Mouse (Mus musculus) forebrain, embryonic 14.5 days (tissue): ENCODE results near the gene Ube2z. TPM values are rescaled to one million over a fixed set of nuclear protein-coding genes. Genes with fewer than 3 reads are reported as not detected.
A peak's percentile ranks its signal among the peaks of the same experiment; 100 is the strongest.

Source experiments
- ATAC-seq: fragments of 200-750 bp; cut with Nextera tagmentation; 2 replicates; pipeline ENCODE4 v1.8.0; 2017; ENCODE audit warnings: mild to moderate bottlenecking, moderate library complexity
- DNase-seq: peaks from one replicate; pipeline ENCODE4 v3.0.0-alpha.2; 2015; ENCODE audit warnings: low spot score
- H3K27ac ChIP-seq: fragments of 300-500 bp; sonication (generic); 2 replicates; pipeline ENCODE4 v1.5.1; 2014; ENCODE audit warnings: low read depth, mild to moderate bottlenecking, control low read depth, low read length, moderate library complexity
- H3K27me3 ChIP-seq: fragments of 300-500 bp; sonication (generic); replicated peaks from 2 replicates; pipeline ENCODE4 v1.6.1; 2014; ENCODE audit warnings: low read length, control low read depth, mixed read lengths; ENCODE audit not compliant: control insufficient read depth, insufficient read depth
- H3K36me3 ChIP-seq: fragments of 300-500 bp; sonication (generic); 2 replicates; pipeline ENCODE4 v1.6.1; 2014; ENCODE audit warnings: low read length, control low read depth; ENCODE audit not compliant: control insufficient read depth, insufficient read depth
- H3K4me1 ChIP-seq: fragments of 300-500 bp; sonication (generic); 2 replicates; pipeline ENCODE4 v1.6.1; 2014; ENCODE audit warnings: antibody characterized with exemption, low read length, control low read depth; ENCODE audit not compliant: control insufficient read depth, insufficient read depth
- H3K4me2 ChIP-seq: fragments of 300-500 bp; sonication (generic); 2 replicates; pipeline ENCODE4 v1.6.1; 2014; ENCODE audit warnings: mild to moderate bottlenecking, control low read depth, low read length
- H3K4me3 ChIP-seq: fragments of 300-500 bp; sonication (generic); 2 replicates; pipeline ENCODE4 v1.5.1; 2014; ENCODE audit warnings: low read depth, low read length, control low read depth
- H3K9ac ChIP-seq: fragments of 300-500 bp; sonication (generic); 2 replicates; pipeline ENCODE4 v1.6.1; 2014; ENCODE audit warnings: mild to moderate bottlenecking, low read length, control low read depth, moderate library complexity
- H3K9me3 ChIP-seq: fragments of 300-500 bp; sonication (generic); replicated peaks from 2 replicates; pipeline ENCODE4 v1.6.1; 2016; ENCODE audit warnings: low read length, control low read depth, mixed read lengths; ENCODE audit not compliant: control insufficient read depth
- WGBS: fragments of 180-500 bp; shearing (Covaris S2); extraction: QIAGEN DNeasy Blood & Tissue Kit; methylation state at CpG from one replicate; pipeline ENCODE4 v1.1.7; 2014; 5-methylcytosine and 5-hydroxymethylcytosine counted together
- polyA plus RNA-seq: library from polyadenylated mRNA; unstranded; fragments of >200 nt; fragmentation: Nextera tagmentation; extraction: Ambion mirVana; gene quantifications from 2 replicates; pipeline ENCODE4 v1.2.1, GENCODE M21; 2014

The Ube2z gene
- polyA plus RNA-seq, 1 experiment from 2014 or later, result 24.9 TPM

GRCm38 (mm10) chr11:96028130-96028529 lies 37.1 kb downstream of the Ube2z start:
- ATAC-seq, result no peak
- H3K4me2 ChIP-seq, result no peak overlapping the region
- no peak overlapping the region for H3K27ac ChIP-seq
- 63% methylated on average over 5 of the region's 5 CpGs for WGBS
- H3K27me3 ChIP-seq, result no peaks in the 10 kb centered on the region
- no peak overlapping the region for H3K4me3 ChIP-seq
- H3K36me3 ChIP-seq, result no peaks in the 10 kb centered on the region
- DNase-seq, result no peak
- no peak overlapping the region for H3K9ac ChIP-seq
- no peaks in the 10 kb centered on the region for H3K9me3 ChIP-seq
- H3K4me1 ChIP-seq, result no peaks in the 10 kb centered on the region

- 74% methylated on average over 4 of the region's 4 CpGs for WGBS
- Histone ChIP-seq H3K4me3 (no peak overlapping the region), H3K4me1 (no peaks in the 10 kb centered on the region), H3K36me3 (no peaks in the 10 kb centered on the region), H3K9me3 (no peaks in the 10 kb centered on the region), H3K27ac (no peak overlapping the region), H3K27me3 (no peaks in the 10 kb centered on the region), H3K4me2 (no peak overlapping the region), H3K9ac (no peak overlapping the region)
- no peak for ATAC-seq
- no peak for DNase-seq
These were observed 44.6 kb downstream of the Ube2z start for GRCm38 (mm10) chr11:96020622-96021021.

GRCm38 (mm10) chr11:96017941-96018351 lies 47.2 kb downstream of the Ube2z start:
- H3K4me1 ChIP-seq, result no peaks in the 10 kb centered on the region
- H3K9me3 ChIP-seq, result no peaks in the 10 kb centered on the region
- ATAC-seq (no peak), DNase-seq (no peak)
- H3K27me3 ChIP-seq, result no peaks in the 10 kb centered on the region
- H3K9ac ChIP-seq, result no peak overlapping the region
- WGBS, result 12% methylated on average over 9 of the region's 9 CpGs
- no peak overlapping the region for H3K27ac ChIP-seq
- H3K4me3 ChIP-seq, result no peak overlapping the region
- H3K36me3 ChIP-seq, result no peaks in the 10 kb centered on the region
- no peak overlapping the region for H3K4me2 ChIP-seq

GRCm38 (mm10) chr11:96015421-96015820 lies 49.8 kb downstream of the Ube2z start:
- 52% methylated on average over 5 of the region's 5 CpGs for WGBS

GRCm38 (mm10) chr11:96011982-96012381 lies 53.2 kb downstream of the Ube2z start:
- H3K36me3 ChIP-seq, result no peaks in the 10 kb centered on the region
- H3K4me3 ChIP-seq, result no peak overlapping the region
- no peaks in the 10 kb centered on the region for H3K4me1 ChIP-seq
- DNase-seq (no peak), ATAC-seq (no peak)
- no peaks in the 10 kb centered on the region for H3K9me3 ChIP-seq
- 5% methylated on average over 5 of the region's 8 CpGs for WGBS
- no peak overlapping the region for H3K9ac ChIP-seq
- no peaks in the 10 kb centered on the region for H3K27me3 ChIP-seq
- H3K27ac ChIP-seq, result no peak overlapping the region
- H3K4me2 ChIP-seq, result 0 out of 2 replicates have a peak overlapping the region, but pooled peaks have one; percentile 1

More at GRCm38 (mm10) chr11:96015421-96015820, 49.8 kb downstream of the Ube2z start:
- Histone ChIP-seq H3K36me3 (no peaks in the 10 kb centered on the region), H3K4me3 (no peak overlapping the region), H3K4me2 (no peak overlapping the region), H3K9ac (no peak overlapping the region), H3K27ac (no peak overlapping the region), H3K27me3 (no peaks in the 10 kb centered on the region), H3K4me1 (no peaks in the 10 kb centered on the region), H3K9me3 (no peaks in the 10 kb centered on the region)
- no peak for DNase-seq
- no peak for ATAC-seq

GRCm38 (mm10) chr11:96008827-96009226 lies 56.4 kb downstream of the Ube2z start:
- no peak overlapping the region for H3K4me2 ChIP-seq
- ATAC-seq (no peak), DNase-seq (no peak)
- H3K27ac ChIP-seq, result no peak overlapping the region
- H3K9ac ChIP-seq, result no peak overlapping the region
- no peaks in the 10 kb centered on the region for H3K4me1 ChIP-seq
- WGBS, result 0% methylated on average over 1 of the region's 1 CpGs
- no peaks in the 10 kb centered on the region for H3K36me3 ChIP-seq
- no peaks in the 10 kb centered on the region for H3K27me3 ChIP-seq
- no peaks in the 10 kb centered on the region for H3K9me3 ChIP-seq
- no peak overlapping the region for H3K4me3 ChIP-seq

- H3K27me3 ChIP-seq, result no peaks in the 10 kb centered on the region
- H3K27ac ChIP-seq, result peak overlapping the region; percentile 96
- H3K4me1 ChIP-seq, result peaks cover 5% of the 10 kb centered on the region; the same call in 1 of the 2 replicates
- peak overlapping the region; percentile 67 for H3K4me2 ChIP-seq
- under 1% methylated on average over 33 of the region's 33 CpGs for WGBS
- no peaks in the 10 kb centered on the region for H3K36me3 ChIP-seq
- ATAC-seq (no peak; the same call in 1 of the 2 replicates), DNase-seq (peak; percentile 68)
- no peaks in the 10 kb centered on the region for H3K9me3 ChIP-seq
- H3K9ac ChIP-seq, result peak overlapping the region; percentile 93
- peak overlapping the region; percentile 85 for H3K4me3 ChIP-seq
These were observed 57.5 kb downstream of the Ube2z start for GRCm38 (mm10) chr11:96007516-96008235.

GRCm38 (mm10) chr11:96006852-96007515 lies 58.2 kb downstream of the Ube2z start:
- DNase-seq, result peak; percentile 93
- peak overlapping the region; percentile 67 for H3K4me2 ChIP-seq
- peak overlapping the region; percentile 85 for H3K4me3 ChIP-seq
- WGBS, result under 1% methylated on average over 63 of the region's 67 CpGs
- no peaks in the 10 kb centered on the region for H3K27me3 ChIP-seq
- no peaks in the 10 kb centered on the region for H3K9me3 ChIP-seq
- ATAC-seq, result peak; percentile 81
- peak overlapping the region; percentile 93 for H3K9ac ChIP-seq
- peaks cover 12% of the 10 kb centered on the region; the same call in 1 of the 2 replicates for H3K4me1 ChIP-seq
- H3K27ac ChIP-seq, result peak overlapping the region; percentile 96
- no peaks in the 10 kb centered on the region for H3K36me3 ChIP-seq

GRCm38 (mm10) chr11:96006367-96006851 lies 58.8 kb downstream of the Ube2z start:
- Histone ChIP-seq H3K4me2 (peak overlapping the region; percentile 67), H3K4me1 (peaks cover 18% of the 10 kb centered on the region), H3K9me3 (no peaks in the 10 kb centered on the region), H3K9ac (peak overlapping the region; percentile 93), H3K27ac (peak overlapping the region; percentile 96), H3K36me3 (no peaks in the 10 kb centered on the region), H3K27me3 (no peaks in the 10 kb centered on the region), H3K4me3 (peak overlapping the region; percentile 85)
- ATAC-seq, result peak; percentile 52
- WGBS, result under 1% methylated on average over 33 of the region's 33 CpGs
- DNase-seq, result peak; percentile 77
